Mouse (Mus musculus) C3H10T1/2 (cell line): ENCODE data around the gene Nrn1l. TPM values are rescaled to one million over a fixed set of nuclear protein-coding genes. Genes with fewer than 3 reads are reported as not detected.

Experiments
- polyA plus RNA-seq, 2 experiments: library from polyadenylated mRNA; unstranded; fragments of >200 nt; fragmentation: generic; extraction: Trizol; gene quantifications; one replicate each; pipeline ENCODE4 v1.2.1; 2012; ENCODE audit warnings: missing spikeins in 2 of 2

Gene Nrn1l
- 1 to 10 TPM in 1 of 2 experiments, under 1 TPM in 1; 0.33 to 1.8 TPM for polyA plus RNA-seq

DNA sequence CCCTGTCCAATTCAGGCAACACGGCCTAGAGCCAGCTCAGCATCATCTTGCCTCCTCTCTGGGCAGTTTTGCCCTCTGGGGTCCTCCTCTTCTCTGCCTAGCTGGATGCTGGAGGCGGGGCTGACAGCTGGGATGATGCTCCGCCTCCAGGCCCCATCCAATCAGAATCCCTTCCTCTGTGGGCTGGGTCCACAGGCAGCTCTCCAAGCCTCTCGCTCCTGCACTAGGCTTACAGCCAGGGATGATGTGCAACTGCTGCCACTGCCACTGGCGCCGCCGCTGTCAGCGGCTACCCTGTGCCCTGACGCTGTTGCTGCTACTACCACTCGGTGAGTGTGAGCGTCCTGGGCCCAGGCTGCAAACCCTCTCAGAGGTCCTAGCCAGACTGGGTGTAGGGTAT is at the start of gene Nrn1l:
Nrn1l (plus strand) TSS at position 229 of the 400 bp plus-strand sequence.

DNA sequence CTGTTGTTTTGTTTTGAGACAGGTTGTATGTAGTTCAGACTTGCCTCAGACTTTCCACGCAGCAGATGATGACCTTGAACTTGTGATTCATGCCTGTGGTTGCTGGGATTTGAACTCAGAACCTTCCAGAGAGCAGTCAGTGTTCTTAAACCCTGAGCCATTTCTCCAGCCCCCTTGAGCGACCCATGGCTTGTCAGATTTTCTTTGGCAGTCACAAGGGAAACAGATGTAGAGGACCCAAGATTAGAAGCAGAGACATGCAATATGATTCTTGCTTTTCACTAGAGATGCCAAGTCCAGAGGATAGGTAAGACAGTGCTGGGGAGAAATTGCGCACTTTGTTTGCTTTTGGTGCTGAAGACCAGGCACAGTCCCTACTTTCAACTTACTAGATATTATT is 40.2 kb upstream of the Nrn1l start, which contains the start of gene Cenpt:
Cenpt (minus strand) TSS at position 101 of the 400 bp plus-strand sequence.

DNA sequence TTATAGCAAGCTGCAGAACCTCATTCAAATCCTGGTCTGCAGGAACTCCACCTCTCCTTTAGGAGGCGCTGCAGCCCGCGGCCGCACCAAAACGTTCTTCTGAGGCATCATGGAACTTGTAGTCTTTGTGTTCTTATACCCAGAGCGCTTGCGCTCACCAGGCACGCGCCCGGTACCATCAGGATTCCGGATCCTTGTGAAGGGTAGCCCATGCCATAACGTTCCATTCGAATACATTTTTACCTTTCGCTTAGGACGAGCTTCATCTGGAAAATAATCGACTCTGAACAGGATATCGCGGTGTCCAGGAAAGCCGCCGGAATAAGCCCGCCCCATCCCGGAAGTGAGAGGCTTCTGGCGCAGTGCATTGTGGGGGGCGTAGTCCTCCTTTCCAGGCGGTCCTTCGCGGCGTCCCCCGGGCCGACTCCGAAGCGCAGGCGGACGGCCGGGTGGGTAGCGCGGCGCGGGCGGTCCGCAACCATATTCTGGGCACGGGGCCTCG is 38.6 kb upstream of the Nrn1l start, which contains the start of gene Thap11:
Thap11 (plus strand) TSS at position 418 of the 502 bp plus-strand sequence.

DNA sequence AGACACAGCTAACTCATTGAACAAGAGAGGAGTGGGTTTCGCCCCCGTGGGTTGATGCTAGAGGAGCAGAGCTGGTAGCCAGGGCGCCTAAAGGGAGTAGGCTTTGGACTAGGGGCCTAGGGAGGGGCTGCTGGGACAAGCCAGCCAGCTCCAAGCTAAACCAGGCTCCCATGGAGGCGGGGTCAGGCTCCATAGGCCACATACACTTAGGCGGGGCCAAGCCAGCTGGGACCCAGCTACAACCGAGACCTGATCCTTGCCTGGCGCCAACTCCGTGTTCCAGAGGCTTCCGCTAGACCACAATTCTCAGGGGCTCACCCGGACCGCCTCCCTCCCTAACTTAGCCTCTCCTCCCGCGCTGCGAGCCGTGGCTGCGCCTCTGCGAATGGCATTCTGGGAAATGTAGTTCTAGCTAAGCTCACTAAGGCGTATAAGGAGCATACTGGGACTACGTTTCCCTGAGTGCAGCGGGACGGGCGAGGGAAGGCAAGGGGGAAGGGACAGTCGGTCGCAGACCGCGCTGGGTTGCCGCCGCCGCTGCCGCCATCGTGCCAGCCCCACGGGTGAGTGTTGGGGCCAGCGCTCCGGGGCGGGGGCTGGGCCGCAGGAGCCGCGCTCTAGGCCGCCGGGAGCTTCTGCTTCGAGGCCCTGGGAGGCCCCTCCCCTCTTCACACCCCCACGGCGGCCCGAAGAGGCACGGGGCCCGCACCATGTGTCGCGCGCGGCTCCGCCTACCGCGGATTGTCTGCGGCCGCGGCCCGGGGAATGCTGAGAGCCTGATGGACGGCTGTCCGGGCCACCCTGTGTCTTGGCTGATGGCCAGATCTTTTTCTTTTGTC is 33.0 kb upstream of the Nrn1l start, which contains the start of gene Nutf2:
Nutf2 (plus strand) TSS at position 438 of the 839 bp plus-strand sequence.

DNA sequence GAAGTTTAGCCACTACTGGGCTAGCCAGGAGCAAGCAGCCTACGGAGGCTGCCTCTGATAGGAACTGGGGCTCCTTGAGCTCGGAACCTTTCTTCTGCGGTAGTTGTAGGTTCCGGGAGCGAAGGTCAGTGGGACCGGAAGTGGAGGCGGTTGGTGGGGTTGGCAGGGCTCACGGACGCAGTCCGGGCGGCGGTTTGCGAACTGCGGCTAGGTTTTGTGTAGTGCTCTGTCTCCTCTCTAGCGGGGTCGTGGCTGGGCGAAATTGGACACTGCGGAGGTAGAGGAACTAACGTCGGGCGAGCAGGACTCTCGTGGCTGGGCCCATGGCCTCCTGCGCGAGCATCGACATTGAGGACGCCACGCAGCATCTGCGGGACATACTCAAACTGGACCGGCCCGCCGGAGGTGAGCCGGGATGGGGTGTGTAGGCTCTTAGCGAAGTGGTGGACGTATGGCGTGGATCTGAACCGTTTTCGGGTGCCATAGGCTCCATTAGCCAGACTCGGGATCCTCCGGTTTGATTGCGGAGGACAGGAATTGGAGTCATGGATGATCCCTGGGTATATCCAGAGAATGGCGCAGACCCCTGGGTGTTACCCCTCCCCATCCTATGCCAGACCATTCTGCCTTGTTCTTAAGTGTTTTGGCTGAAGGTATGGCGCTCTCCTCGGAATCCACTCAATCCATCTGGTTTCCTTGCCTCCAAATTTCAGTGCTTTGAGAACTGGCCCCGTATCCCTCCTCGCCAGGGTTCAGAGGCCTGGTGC is 12.4 kb upstream of the Nrn1l start, which contains the start of gene Edc4:
Edc4 (plus strand) TSS at position 128 of the 767 bp plus-strand sequence.

DNA sequence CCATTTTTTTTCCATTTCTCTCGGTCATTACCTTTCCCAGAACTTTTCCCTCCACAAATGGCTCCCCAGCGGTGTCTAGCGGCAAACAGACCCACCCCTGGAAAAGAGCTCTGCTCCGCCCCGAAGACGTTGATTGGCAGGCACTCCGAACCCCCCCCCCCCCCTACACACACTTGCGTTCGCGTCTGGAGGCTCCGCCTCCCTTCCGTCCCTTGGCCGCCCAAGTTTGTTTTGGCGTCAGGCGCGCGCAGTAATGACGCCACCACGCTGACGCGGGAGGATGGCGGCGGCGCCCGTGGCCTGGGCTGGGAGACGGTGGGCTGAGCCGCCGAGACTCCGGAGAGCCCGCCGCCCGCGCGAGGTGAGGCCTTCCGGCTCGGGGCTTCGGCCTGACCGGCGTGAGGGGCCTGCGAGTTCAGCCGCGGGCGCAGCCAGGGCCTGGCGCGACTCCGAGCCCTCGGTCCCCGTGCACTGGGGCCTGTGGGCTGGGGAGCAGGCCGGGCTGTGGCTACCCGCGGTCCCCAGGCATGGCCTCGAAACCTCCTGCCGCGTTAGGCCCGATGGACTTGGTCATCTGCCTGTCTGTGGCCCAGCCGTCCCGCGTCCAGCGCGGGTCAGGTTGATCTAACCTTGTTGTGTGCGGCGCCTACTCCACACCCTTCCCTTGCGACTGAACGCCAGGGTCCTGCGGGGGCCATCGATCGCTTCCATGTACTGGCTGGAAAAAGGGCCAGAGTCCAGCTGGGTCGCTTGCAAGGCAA is 7.0 kb downstream of the Nrn1l start, which contains the start of gene Pskh1:
Pskh1 (plus strand) TSS at position 262 of the 761 bp plus-strand sequence.

DNA sequence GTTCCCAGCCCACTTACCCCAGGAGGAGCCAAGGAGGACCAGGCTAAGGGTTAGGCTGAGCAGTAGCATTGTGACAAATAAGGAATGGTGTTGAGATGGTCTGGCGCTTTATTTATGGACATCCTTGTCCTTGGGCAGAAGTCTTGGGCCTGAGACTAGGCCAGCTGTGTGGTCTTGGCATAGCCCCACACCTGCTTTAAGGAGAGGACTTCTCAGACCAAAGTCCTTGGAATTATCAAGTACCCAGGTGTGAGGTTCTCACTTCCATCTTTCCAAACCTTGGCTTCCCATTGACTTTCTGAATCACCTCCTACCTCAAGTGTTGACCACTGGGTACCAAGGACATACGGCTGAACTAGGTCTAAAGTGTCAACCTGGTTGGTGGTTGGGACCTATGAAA is 40.4 kb downstream of the Nrn1l start, which contains the start of gene Ctrl:
Ctrl (minus strand) TSS at position 101 of the 400 bp plus-strand sequence.

DNA sequence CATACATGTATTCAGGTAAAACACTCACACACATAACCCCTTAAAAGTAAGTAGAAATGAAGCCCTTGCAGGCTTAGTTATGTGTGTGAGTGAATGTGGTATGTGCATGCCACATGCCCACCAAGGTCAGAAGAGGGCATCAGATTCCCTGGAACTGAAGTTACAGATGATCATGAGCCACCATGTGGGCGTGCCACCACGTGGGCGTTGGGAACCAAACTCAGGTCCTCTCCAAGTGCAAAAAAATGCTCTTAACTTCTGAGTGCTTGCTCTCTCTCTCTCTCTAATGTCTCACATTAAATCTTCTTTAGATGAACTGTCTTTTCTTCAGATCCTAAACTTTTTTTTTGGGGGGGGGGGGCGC is 44.9 kb downstream of the Nrn1l start, which contains the start of gene Psmb10:
Psmb10 (minus strand) TSS at position 139 of the 364 bp plus-strand sequence.

DNA sequence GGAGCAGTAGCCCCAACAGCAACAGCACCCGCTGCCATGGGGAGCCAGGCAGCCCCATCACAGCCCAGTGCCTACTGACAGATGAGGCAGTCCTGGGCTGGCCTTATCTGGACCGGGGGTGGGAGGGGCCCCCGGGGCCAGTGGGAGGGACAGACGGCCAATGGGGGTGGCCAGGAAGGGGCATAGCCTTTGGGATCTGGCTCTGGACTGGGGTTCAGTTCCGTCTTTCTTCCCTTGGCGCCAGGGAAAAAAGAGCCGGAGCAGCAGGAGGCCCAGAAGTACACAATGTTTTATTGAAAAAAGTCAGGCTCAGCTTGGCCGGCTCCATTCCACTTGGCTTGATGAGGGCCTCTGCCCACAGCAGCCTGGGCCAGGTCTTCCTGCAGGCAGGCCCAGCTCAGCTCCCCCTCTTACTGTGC is 50.0 kb downstream of the Nrn1l start, which contains the start of gene Lcat:
Lcat (minus strand) TSS at position 62 of the 419 bp plus-strand sequence.

Other genes starting within 250 kb of the Nrn1l start
- under 1 TPM; 0.21 to 0.61 TPM for gene Carmil2, start 207.3 kb upstream of the Nrn1l start, polyA plus RNA-seq
- 10 to 100 TPM; 50.3 to 70.4 TPM for gene Acd, start 192.5 kb upstream of the Nrn1l start, polyA plus RNA-seq
- gene Pard6a, start 192.4 kb upstream of the Nrn1l start, polyA plus RNA-seq = 10 to 100 TPM; 15.2 to 30.5 TPM
- gene 4933405L10Rik, start 185.9 kb upstream of the Nrn1l start, polyA plus RNA-seq = under 1 TPM; 0.26 to 0.98 TPM
- gene Enkd1, start 185.4 kb upstream of the Nrn1l start, polyA plus RNA-seq = 10 to 100 TPM; 21.1 to 27.5 TPM
- 10 to 100 TPM in 1 of 2 experiments, 1 to 10 TPM in 1; 4.3 to 12.5 TPM for gene Gfod2, start 134.9 kb upstream of the Nrn1l start, polyA plus RNA-seq
- 10 to 100 TPM in 1 of 2 experiments, 1 to 10 TPM in 1; 2.2 to 14.2 TPM for gene Ranbp10, start 66.2 kb upstream of the Nrn1l start, polyA plus RNA-seq
- under 1 TPM; 0.05 to 0.11 TPM for gene Tsnaxip1, start 65.8 kb upstream of the Nrn1l start, polyA plus RNA-seq
- gene Cenpt, start 40.3 kb upstream of the Nrn1l start, polyA plus RNA-seq = 10 to 100 TPM; 26.0 to 44.2 TPM
- gene Thap11, start 38.4 kb upstream of the Nrn1l start, polyA plus RNA-seq = 10 to 100 TPM; 23.9 to 66.2 TPM
- 100 to 1,000 TPM; 122 to 135 TPM for gene Nutf2, start 33.0 kb upstream of the Nrn1l start, polyA plus RNA-seq
- gene Edc4, start 12.7 kb upstream of the Nrn1l start, polyA plus RNA-seq = 10 to 100 TPM; 11.4 to 33.4 TPM
- gene Pskh1, start 6.9 kb downstream of the Nrn1l start, polyA plus RNA-seq = 10 to 100 TPM in 1 of 2 experiments, 1 to 10 TPM in 1; 6.3 to 24.8 TPM
- 1 to 10 TPM in 1 of 2 experiments, under 1 TPM in 1; 0.04 to 1.2 TPM for gene Ctrl, start 40.3 kb downstream of the Nrn1l start, polyA plus RNA-seq
- gene Psmb10, start 44.9 kb downstream of the Nrn1l start, polyA plus RNA-seq = 100 to 1,000 TPM in 1 of 2 experiments, 10 to 100 TPM in 1; 93.2 to 114 TPM
- gene Lcat, start 49.8 kb downstream of the Nrn1l start, polyA plus RNA-seq = 1 to 10 TPM in 1 of 2 experiments, under 1 TPM in 1; 0.43 to 4.4 TPM
- 10 to 100 TPM; 18.7 to 66.1 TPM for gene Slc12a4, start 72.5 kb downstream of the Nrn1l start, polyA plus RNA-seq
- not detected for gene Dpep3, start 85.9 kb downstream of the Nrn1l start, polyA plus RNA-seq
- 10 to 100 TPM in 1 of 2 experiments, 1 to 10 TPM in 1; 7.9 to 13.1 TPM for gene Dus2, start 97.8 kb downstream of the Nrn1l start, polyA plus RNA-seq
- under 1 TPM; 0.05 to 0.28 TPM for gene Dpep2nb, start 112.4 kb downstream of the Nrn1l start, polyA plus RNA-seq
- gene Ddx28, start 118.3 kb downstream of the Nrn1l start, polyA plus RNA-seq = 10 to 100 TPM; 10.6 to 13.9 TPM
- gene Nfatc3, start 165.3 kb downstream of the Nrn1l start, polyA plus RNA-seq = 1 to 10 TPM in 1 of 2 experiments, under 1 TPM in 1; 0.91 to 9.6 TPM
- gene Esrp2, start 243.4 kb downstream of the Nrn1l start, polyA plus RNA-seq = under 1 TPM; 0.14 to 0.19 TPM